Mouse (Mus musculus): ENCODE results near the gene 4933414I15Rik. TPM values are rescaled to one million over a fixed set of nuclear protein-coding genes. Genes with fewer than 3 reads are reported as not detected.

4933414I15Rik gene
- total RNA-seq, 2 experiments from 2014 or later, result not detected

Other genes starting within 250 kb of the 4933414I15Rik start
- 1 to 10 TPM; 3.8 to 5.3 TPM for gene Zfp354c, start 116.0 kb downstream of the 4933414I15Rik start, total RNA-seq (2021)
- 1 to 10 TPM; 1.4 TPM for gene Zfp879, start 102.2 kb downstream of the 4933414I15Rik start, total RNA-seq (2021)
- gene Grm6, start 93.1 kb downstream of the 4933414I15Rik start, total RNA-seq (2021), result not detected
- gene Zfp454, start 56.1 kb downstream of the 4933414I15Rik start, total RNA-seq (2021), result 1 to 10 TPM in 1 of 2 experiments, under 1 TPM in 1; 0.97 to 1.6 TPM
- 1 to 10 TPM; 2.8 to 3.3 TPM for gene Zfp2, start 27.6 kb downstream of the 4933414I15Rik start, total RNA-seq (2021)
- gene Zfp354b, start 12.1 kb downstream of the 4933414I15Rik start, total RNA-seq (2021), result 1 to 10 TPM; 1.9 to 2.1 TPM
- not detected for gene Prop1, start 10.0 kb upstream of the 4933414I15Rik start, total RNA-seq (2021)
- not detected for gene Olfr1378, start 22.8 kb upstream of the 4933414I15Rik start, total RNA-seq (2021)
- not detected for gene Olfr1377, start 38.2 kb upstream of the 4933414I15Rik start, total RNA-seq (2021)
- gene Olfr51, start 59.8 kb upstream of the 4933414I15Rik start, total RNA-seq (2021), result not detected
- gene Olfr54, start 70.5 kb upstream of the 4933414I15Rik start, total RNA-seq (2021), result not detected
- gene Olfr1375, start 104.3 kb upstream of the 4933414I15Rik start, total RNA-seq (2021), result not detected
- gene Zfp354a, start 115.5 kb upstream of the 4933414I15Rik start, total RNA-seq (2021), result 1 to 10 TPM; 2.9 to 3.0 TPM

Measured in gastrocnemius, postnatal 36 days (tissue).